In the genomic region with DNA sequence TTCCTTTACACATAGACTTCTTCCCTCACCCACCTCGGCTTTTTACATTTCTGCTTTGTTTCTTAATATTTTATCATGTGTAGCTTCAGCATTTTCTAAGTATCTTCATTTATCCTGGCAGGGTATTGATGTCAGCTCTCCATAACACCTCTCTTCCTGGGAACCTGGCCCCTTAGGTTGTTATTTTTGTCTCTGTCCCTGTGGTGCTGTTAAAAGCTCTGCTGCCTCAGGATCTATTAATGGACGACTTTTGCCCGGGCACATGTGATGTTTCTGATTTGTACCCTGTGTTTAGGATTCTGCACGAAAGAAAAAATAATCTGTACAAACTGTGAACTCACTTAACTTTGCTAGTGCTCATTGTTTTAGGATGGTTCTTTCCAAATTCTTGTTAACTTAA, we compare ENCODE assay signal across 19 mouse cellular contexts.
A peak's percentile ranks its signal among the peaks of the same experiment; 100 is the strongest.
DNase-seq lines count a peak whose midpoint lies in the region; ATAC-seq and TF ChIP-seq lines count a peak whose summit lies in the region.
"Had no signal": no experiment of that assay in that cellular context is flagged by ENCODE, and none has a peak within 500 bp of the region (broad histone marks: within the 10 kb centered on the region; RNA-seq: fewer than 3 reads in every experiment).

No protein-coding gene starts in this region.

- no peaks in the 10 kb centered on the region for H3K27me3 ChIP-seq in heart, adult 2 months (ENCODE audit: control insufficient read depth, insufficient read depth, low read length)
- H3K27me3 ChIP-seq in heart, embryonic 11.5 days (ENCODE audit: control insufficient read depth, insufficient read depth, low read length) = no peaks in the 10 kb centered on the region
- H3K27me3 ChIP-seq in heart, embryonic 14.5 days (ENCODE audit: control insufficient read depth, insufficient read depth, low read length) = no peaks in the 10 kb centered on the region
- H3K27me3 ChIP-seq in hindbrain, embryonic 16.5 days (replicated peaks; ENCODE audit: control insufficient read depth, insufficient read depth, low read length) = no peaks in the 10 kb centered on the region
- H3K27me3 ChIP-seq: embryonic facial prominence, embryonic 13.5 days; forebrain, embryonic 12.5 days; hindbrain, embryonic 15.5 days had no signal

- no peak overlapping the region for H3K9ac ChIP-seq in heart, adult 2 months (ENCODE audit: low read depth, low read length)
- H3K9ac ChIP-seq in heart, embryonic 11.5 days (ENCODE audit: low read depth, low read length) = no peak overlapping the region
- no peak overlapping the region for H3K9ac ChIP-seq in heart, embryonic 14.5 days (ENCODE audit: low read length)
- H3K9ac ChIP-seq in hindbrain, embryonic 16.5 days (ENCODE audit: low read depth, low read length) = no peak overlapping the region
- H3K9ac ChIP-seq: embryonic facial prominence, embryonic 13.5 days; forebrain, embryonic 12.5 days; hindbrain, embryonic 15.5 days had no signal

- H3K4me3 ChIP-seq in heart, adult 2 months = no peak overlapping the region
- H3K4me3 ChIP-seq in heart, embryonic 11.5 days (ENCODE audit: low read depth, low read length) = no peak overlapping the region
- H3K4me3 ChIP-seq in heart, embryonic 14.5 days (ENCODE audit: control insufficient read depth in 1 of 2, insufficient read depth in 1 of 2, low read depth in 1 of 2, low read length in 2 of 2) = no peak overlapping the region
- no peak overlapping the region for H3K4me3 ChIP-seq in hindbrain, embryonic 16.5 days (ENCODE audit: low read length)
- H3K4me3 ChIP-seq: embryonic facial prominence, embryonic 13.5 days; forebrain, embryonic 12.5 days; hindbrain, embryonic 15.5 days had no signal

- no peak for TF ChIP-seq POLR2A in heart, adult 2 months (IDR thresholded peaks at IDR 0.05; ENCODE audit: insufficient read depth, low read depth, low read length)

- H3K27ac ChIP-seq in heart, adult 2 months = peak overlapping the region; percentile 61
- 0 out of 2 replicates have a peak overlapping the region, but pooled peaks have one; percentile 10 for H3K27ac ChIP-seq in heart, embryonic 11.5 days (ENCODE audit: low read depth, low read length)
- peak overlapping the region; percentile 27 to 48; a peak in 2 of 4 replicates for H3K27ac ChIP-seq in heart, embryonic 14.5 days (replicated peaks in 1 of 2; ENCODE audit: control insufficient read depth in 1 of 2, insufficient read depth in 1 of 2, low read depth in 2 of 2, low read length in 2 of 2)
- H3K27ac ChIP-seq in hindbrain, embryonic 16.5 days (ENCODE audit: low read depth, low read length) = no peak overlapping the region
- H3K27ac ChIP-seq: embryonic facial prominence, embryonic 13.5 days; forebrain, embryonic 12.5 days; hindbrain, embryonic 15.5 days had no signal

- ATAC-seq in heart, embryonic 11.5 days (replicated peaks; ENCODE audit: insufficient number of reproducible peaks, low FRiP score, low TSS enrichment) = 0 out of 2 replicates have a peak, but pooled peaks have one; percentile 39
- ATAC-seq in heart, embryonic 14.5 days (ENCODE audit: insufficient number of reproducible peaks, insufficient read depth, low FRiP score, low read depth) = no peak
- ATAC-seq in hindbrain, embryonic 16.5 days = no peak
- no peak for ATAC-seq in cerebellum, adult (ENCODE audit: insufficient number of reproducible peaks, low FRiP score, low TSS enrichment)
- ATAC-seq: forebrain, embryonic 16.5 days; inflammation-experienced regulatory T-cells, adult 6 months; intestine, postnatal 0 days had no signal

- H3K36me3 ChIP-seq in heart, adult 2 months (ENCODE audit: control insufficient read depth, insufficient read depth, low read length) = no peaks in the 10 kb centered on the region
- no peaks in the 10 kb centered on the region for H3K36me3 ChIP-seq in heart, embryonic 11.5 days (ENCODE audit: control insufficient read depth, insufficient read depth, low read length)
- no peaks in the 10 kb centered on the region for H3K36me3 ChIP-seq in heart, embryonic 14.5 days (ENCODE audit: control insufficient read depth, insufficient read depth, low read length)
- no peaks in the 10 kb centered on the region for H3K36me3 ChIP-seq in hindbrain, embryonic 16.5 days (ENCODE audit: control insufficient read depth, insufficient read depth, low read length)
- H3K36me3 ChIP-seq: embryonic facial prominence, embryonic 13.5 days; forebrain, embryonic 12.5 days; hindbrain, embryonic 15.5 days had no signal

- TF ChIP-seq CTCF in heart, adult 2 months (IDR thresholded peaks at IDR 0.05) = no peak

- intact Hi-C loops in heart, adult 2 months (cut with DNase I) = no loop called here
- intact Hi-C loops in heart, postnatal 36 days (cut with DNase I) = no loop called here

- WGBS in heart, adult 2 months = 45% methylated on average over 4 of the region's 4 CpGs
- 44% methylated on average over 4 of the region's 4 CpGs for WGBS in heart, embryonic 11.5 days (ENCODE audit: insufficient replicate concordance)
- WGBS in heart, embryonic 14.5 days = 31% methylated on average over 4 of the region's 4 CpGs
- 66% methylated on average over 4 of the region's 4 CpGs for WGBS in hindbrain, embryonic 16.5 days

- DNase-seq in heart, adult 2 months = peak in 1 of 2 experiments; percentile 6
- DNase-seq in heart, postnatal 36 days = no peak
- DNase-seq in cerebellum, adult 18-20 months = no peak
- DNase-seq: adrenal gland, postnatal 10 days; cerebellum, adult 11-12 months; cerebellum, adult 9-11 months; cerebellum, postnatal 36 days; gastrocnemius, postnatal 25 days; kidney, adult 8-10 months had no signal

- H3K4me1 ChIP-seq in heart, adult 2 months (ENCODE audit: control insufficient read depth, insufficient read depth, low read length) = no peaks in the 10 kb centered on the region
- H3K4me1 ChIP-seq in heart, embryonic 11.5 days (ENCODE audit: control insufficient read depth, insufficient read depth, low read length) = no peaks in the 10 kb centered on the region
- H3K4me1 ChIP-seq in heart, embryonic 14.5 days (ENCODE audit: control insufficient read depth in 2 of 2, insufficient read depth in 2 of 2, low read length in 2 of 2) = no peaks in the 10 kb centered on the region
- no peaks in the 10 kb centered on the region for H3K4me1 ChIP-seq in hindbrain, embryonic 16.5 days (ENCODE audit: control insufficient read depth, insufficient read depth, low read depth, low read length)
- H3K4me1 ChIP-seq: embryonic facial prominence, embryonic 13.5 days; forebrain, embryonic 12.5 days; hindbrain, embryonic 15.5 days had no signal

- no peaks in the 10 kb centered on the region for H3K9me3 ChIP-seq in heart, embryonic 11.5 days (replicated peaks; ENCODE audit: control insufficient read depth, low read length)
- H3K9me3 ChIP-seq in heart, embryonic 14.5 days (ENCODE audit: control insufficient read depth, low read length) = no peaks in the 10 kb centered on the region
- no peaks in the 10 kb centered on the region for H3K9me3 ChIP-seq in hindbrain, embryonic 16.5 days (ENCODE audit: control insufficient read depth, low read length)
- H3K9me3 ChIP-seq: embryonic facial prominence, embryonic 13.5 days; forebrain, embryonic 12.5 days; hindbrain, embryonic 15.5 days had no signal

- TF ChIP-seq EP300 in heart, adult 2 months (IDR thresholded peaks at IDR 0.05; ENCODE audit: insufficient read depth, low read depth, low read length) = no peak

- H3K79me2 ChIP-seq in heart, adult 2 months (replicated peaks; ENCODE audit: control insufficient read depth, insufficient read depth, low read length) = no peaks in the 10 kb centered on the region

- no peak overlapping the region for H3K4me2 ChIP-seq in heart, embryonic 11.5 days
- no peak overlapping the region for H3K4me2 ChIP-seq in heart, embryonic 14.5 days (ENCODE audit: low read length)
- no peak overlapping the region for H3K4me2 ChIP-seq in hindbrain, embryonic 16.5 days (ENCODE audit: low read length)
- H3K4me2 ChIP-seq: embryonic facial prominence, embryonic 13.5 days; forebrain, embryonic 12.5 days; hindbrain, embryonic 15.5 days had no signal
